Mouse (Mus musculus): ENCODE results near the gene Srrm3. TPM values are rescaled to one million over a fixed set of nuclear protein-coding genes. Genes with fewer than 3 reads are reported as not detected.
A peak's percentile ranks its signal among the peaks of the same experiment; 100 is the strongest.

Gene Srrm3
- polyA plus RNA-seq, 1 experiment from 2014 or later = 3.6 TPM

- H3K4me1 ChIP-seq = peaks cover 16% of the 10 kb centered on the region
- no peaks in the 10 kb centered on the region for H3K9me3 ChIP-seq
- H3K4me2 ChIP-seq (replicated peaks) = no peak overlapping the region
- no peak overlapping the region for H3K27ac ChIP-seq
- H3K36me3 ChIP-seq = no peaks in the 10 kb centered on the region
- no peak overlapping the region for H3K4me3 ChIP-seq
- 16% methylated on average over 7 of the region's 7 CpGs for WGBS
- H3K9ac ChIP-seq = no peak overlapping the region
- peaks cover 9% of the 10 kb centered on the region; the same call in 1 of the 2 replicates for H3K27me3 ChIP-seq
- no peak for ATAC-seq (ENCODE audit: insufficient number of reproducible peaks, insufficient read depth, low FRiP score, low TSS enrichment)
Observed at GRCm38 (mm10) chr5:135822316-135822944, 15.7 kb downstream of the Srrm3 start.

GRCm38 (mm10) chr5:135824517-135824916, 17.8 kb downstream of the Srrm3 start:
- no peak overlapping the region for H3K9ac ChIP-seq
- H3K9me3 ChIP-seq = no peaks in the 10 kb centered on the region
- no peak overlapping the region for H3K4me2 ChIP-seq (replicated peaks)
- no peak overlapping the region for H3K27ac ChIP-seq
- no peak for ATAC-seq (ENCODE audit: insufficient number of reproducible peaks, insufficient read depth, low FRiP score, low TSS enrichment)
- H3K4me1 ChIP-seq = peaks cover 16% of the 10 kb centered on the region
- H3K4me3 ChIP-seq = no peak overlapping the region
- H3K27me3 ChIP-seq = peaks cover 5% of the 10 kb centered on the region; the same call in 1 of the 2 replicates
- H3K36me3 ChIP-seq = no peaks in the 10 kb centered on the region
- WGBS = 53% methylated on average over 3 of the region's 3 CpGs

DNA sequence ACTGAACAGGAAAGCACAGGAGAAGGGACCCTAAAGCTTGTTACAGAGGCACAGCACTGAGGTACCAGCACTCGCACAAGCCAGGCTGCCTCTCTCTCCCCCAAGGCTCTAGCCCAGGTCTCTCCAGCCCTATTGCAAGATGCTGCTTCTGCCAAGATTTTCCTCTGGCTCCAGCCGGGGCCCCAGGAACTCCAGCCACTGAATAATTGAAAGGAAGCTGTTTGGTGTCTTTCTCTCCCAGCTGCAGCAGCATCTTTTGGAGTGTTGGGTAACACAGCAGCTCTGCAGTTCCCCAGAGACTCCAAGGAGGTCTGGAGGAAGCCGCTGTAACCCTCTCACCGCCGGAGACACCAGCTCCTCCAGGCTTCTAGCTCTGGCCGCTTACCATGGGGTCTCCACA, 19.5 kb downstream of the Srrm3 start:
- no peak for ATAC-seq (ENCODE audit: insufficient number of reproducible peaks, insufficient read depth, low FRiP score, low TSS enrichment)
- no peak overlapping the region for H3K9ac ChIP-seq
- H3K27ac ChIP-seq = peak overlapping the region; percentile 46; the same call in 1 of the 2 replicates
- no peaks in the 10 kb centered on the region for H3K9me3 ChIP-seq
- H3K4me3 ChIP-seq = no peak overlapping the region
- H3K4me1 ChIP-seq = peaks cover 16% of the 10 kb centered on the region
- WGBS = 38% methylated on average over 6 of the region's 6 CpGs
- H3K36me3 ChIP-seq = no peaks in the 10 kb centered on the region
- no peak overlapping the region for H3K4me2 ChIP-seq (replicated peaks)
- no peaks in the 10 kb centered on the region for H3K27me3 ChIP-seq

DNA sequence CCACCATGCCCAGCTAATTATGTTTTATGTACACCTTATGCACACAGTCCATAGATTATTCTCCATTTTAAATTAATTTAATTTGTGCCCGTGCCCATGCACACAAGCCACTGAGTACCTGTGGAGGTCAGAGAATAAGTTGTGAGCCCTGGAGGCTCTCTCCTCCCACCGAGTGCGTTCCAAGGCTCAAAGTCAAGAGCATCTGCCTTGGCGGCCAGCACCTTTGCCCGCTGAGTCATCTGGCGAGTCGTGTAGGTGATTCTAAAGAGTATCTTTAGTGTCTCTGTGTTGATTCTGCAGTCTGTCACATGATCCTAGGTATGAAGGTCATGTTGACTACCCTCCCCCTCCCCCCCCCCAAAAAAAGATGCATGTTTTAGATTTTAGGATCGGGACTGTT, 22.7 kb downstream of the Srrm3 start:
- H3K4me2 ChIP-seq (replicated peaks) = no peak overlapping the region
- H3K4me1 ChIP-seq = peaks cover 8% of the 10 kb centered on the region
- no peak for ATAC-seq (ENCODE audit: insufficient number of reproducible peaks, insufficient read depth, low FRiP score, low TSS enrichment)
- H3K36me3 ChIP-seq = no peaks in the 10 kb centered on the region
- WGBS = 84% methylated on average over 8 of the region's 8 CpGs
- no peak overlapping the region for H3K4me3 ChIP-seq
- H3K9ac ChIP-seq = no peak overlapping the region
- no peaks in the 10 kb centered on the region for H3K27me3 ChIP-seq
- no peak overlapping the region for H3K27ac ChIP-seq
- H3K9me3 ChIP-seq = no peaks in the 10 kb centered on the region

DNA sequence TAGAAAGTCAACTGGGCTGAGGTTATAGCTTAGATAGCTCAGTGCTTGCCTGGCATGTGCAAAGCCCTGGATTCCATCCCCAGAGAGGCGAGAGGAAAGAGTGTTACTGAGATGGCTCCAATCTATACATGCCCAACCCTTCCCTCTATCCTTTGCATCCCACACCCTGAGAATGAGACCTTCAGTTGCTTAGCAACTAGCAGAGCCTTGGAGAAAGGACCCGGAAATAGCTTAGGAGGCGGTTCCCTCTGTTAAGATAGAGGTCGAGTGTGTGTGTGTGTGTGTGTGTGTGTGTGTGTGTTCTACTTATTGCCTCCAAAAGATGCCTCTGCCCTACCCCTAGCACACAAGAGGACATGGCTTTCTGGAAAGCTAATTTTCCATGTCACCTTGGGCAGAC, 26.0 kb downstream of the Srrm3 start:
- Histone ChIP-seq H3K4me1 (peaks cover 3% of the 10 kb centered on the region), H3K4me3 (no peak overlapping the region), H3K9me3 (no peaks in the 10 kb centered on the region), H3K36me3 (no peaks in the 10 kb centered on the region), H3K27ac (no peak overlapping the region), H3K9ac (no peak overlapping the region), H3K4me2 (replicated peaks) (no peak overlapping the region), H3K27me3 (peaks cover 10% of the 10 kb centered on the region)
- WGBS = 48% methylated on average over 4 of the region's 4 CpGs
- no peak for ATAC-seq (ENCODE audit: insufficient number of reproducible peaks, insufficient read depth, low FRiP score, low TSS enrichment)

GRCm38 (mm10) chr5:135834769-135835491, 28.2 kb downstream of the Srrm3 start:
- H3K4me1 ChIP-seq = peaks cover 3% of the 10 kb centered on the region
- no peak overlapping the region for H3K27ac ChIP-seq
- no peaks in the 10 kb centered on the region for H3K9me3 ChIP-seq
- no peaks in the 10 kb centered on the region for H3K36me3 ChIP-seq
- H3K9ac ChIP-seq = peak overlapping the region; percentile 36; the same call in 1 of the 2 replicates
- WGBS = under 1% methylated on average over 47 of the region's 47 CpGs
- peak; percentile 82 for ATAC-seq (ENCODE audit: insufficient number of reproducible peaks, insufficient read depth, low FRiP score, low TSS enrichment)
- peak overlapping the region; percentile 48 for H3K4me3 ChIP-seq
- H3K4me2 ChIP-seq (replicated peaks) = peak overlapping the region; percentile 91
- H3K27me3 ChIP-seq = peaks cover 10% of the 10 kb centered on the region

- peak; percentile 64; the same call in 1 of the 2 replicates for ATAC-seq (ENCODE audit: insufficient number of reproducible peaks, insufficient read depth, low FRiP score, low TSS enrichment)
- WGBS = 3% methylated on average over 12 of the region's 12 CpGs
- Histone ChIP-seq H3K4me2 (replicated peaks) (peak overlapping the region; percentile 91), H3K27ac (no peak overlapping the region), H3K4me3 (peak overlapping the region; percentile 48), H3K9me3 (no peaks in the 10 kb centered on the region), H3K36me3 (no peaks in the 10 kb centered on the region), H3K4me1 (peaks cover 3% of the 10 kb centered on the region), H3K27me3 (peaks cover 10% of the 10 kb centered on the region), H3K9ac (no peak overlapping the region)
Observed at GRCm38 (mm10) chr5:135835492-135835858, 28.8 kb downstream of the Srrm3 start.

- Histone ChIP-seq H3K4me1 (peaks cover 3% of the 10 kb centered on the region), H3K9me3 (no peaks in the 10 kb centered on the region), H3K27me3 (peaks cover 10% of the 10 kb centered on the region), H3K4me2 (replicated peaks) (peak overlapping the region; percentile 91), H3K27ac (no peak overlapping the region), H3K36me3 (no peaks in the 10 kb centered on the region), H3K9ac (no peak overlapping the region), H3K4me3 (no peak overlapping the region)
- no peak for ATAC-seq (ENCODE audit: insufficient number of reproducible peaks, insufficient read depth, low FRiP score, low TSS enrichment)
- WGBS = 25% methylated on average over 12 of the region's 12 CpGs
Observed at GRCm38 (mm10) chr5:135835981-135836380, 29.3 kb downstream of the Srrm3 start.

DNA sequence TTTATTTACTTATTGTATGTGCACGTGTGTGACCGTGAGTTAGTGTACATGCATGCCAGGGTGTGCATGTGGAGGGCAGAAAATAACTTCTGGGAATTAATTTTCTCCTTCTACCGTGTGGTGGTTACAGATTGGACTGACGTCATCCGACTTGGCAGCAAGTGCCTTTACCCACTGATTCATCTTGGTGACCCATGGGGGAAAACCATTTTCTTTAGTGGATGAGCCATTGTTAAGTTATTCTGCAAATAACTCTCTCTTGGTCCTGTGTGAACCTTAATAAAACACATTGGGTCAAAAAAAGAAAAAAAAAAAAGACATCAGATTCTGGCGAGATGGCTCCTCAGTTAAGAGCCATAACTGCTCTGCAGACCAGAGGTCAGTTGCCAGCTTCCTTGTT, 35.0 kb downstream of the Srrm3 start:
- no peaks in the 10 kb centered on the region; the same call in 1 of the 2 replicates for H3K27me3 ChIP-seq
- ATAC-seq (ENCODE audit: insufficient number of reproducible peaks, insufficient read depth, low FRiP score, low TSS enrichment) = no peak
- H3K9ac ChIP-seq = no peak overlapping the region
- H3K4me2 ChIP-seq (replicated peaks) = no peak overlapping the region
- H3K36me3 ChIP-seq = no peaks in the 10 kb centered on the region
- no peak overlapping the region for H3K27ac ChIP-seq
- 81% methylated on average over 6 of the region's 6 CpGs for WGBS
- no peak overlapping the region for H3K4me3 ChIP-seq
- no peaks in the 10 kb centered on the region for H3K4me1 ChIP-seq
- no peaks in the 10 kb centered on the region for H3K9me3 ChIP-seq

DNA sequence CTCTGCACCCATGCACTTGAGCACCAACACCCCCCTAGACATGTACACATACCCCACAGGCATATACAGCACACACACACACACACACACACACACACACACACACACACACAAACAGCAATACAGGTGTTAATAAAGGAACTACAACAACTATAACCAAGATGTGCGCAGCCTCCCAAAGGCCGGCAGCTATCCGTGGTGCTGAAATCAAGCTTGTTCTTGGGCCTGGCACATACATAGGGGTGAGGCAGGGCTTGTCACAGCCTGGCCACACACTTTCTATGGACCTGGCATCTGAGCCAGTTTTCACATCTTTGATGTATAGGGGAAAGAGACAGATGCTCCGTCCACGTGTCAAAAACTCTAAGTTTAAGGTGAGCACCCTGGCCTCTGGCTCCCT, 36.7 kb downstream of the Srrm3 start:
- Histone ChIP-seq H3K36me3 (no peaks in the 10 kb centered on the region), H3K27me3 (peaks cover 2% of the 10 kb centered on the region; the same call in 1 of the 2 replicates), H3K4me2 (replicated peaks) (no peak overlapping the region), H3K27ac (no peak overlapping the region), H3K9ac (no peak overlapping the region), H3K4me3 (no peak overlapping the region), H3K4me1 (no peaks in the 10 kb centered on the region), H3K9me3 (no peaks in the 10 kb centered on the region)
- no peak for ATAC-seq (ENCODE audit: insufficient number of reproducible peaks, insufficient read depth, low FRiP score, low TSS enrichment)
- WGBS = 21% methylated on average over 5 of the region's 5 CpGs

GRCm38 (mm10) chr5:135845676-135846320, 39.1 kb downstream of the Srrm3 start:
- Histone ChIP-seq H3K4me2 (replicated peaks) (no peak overlapping the region), H3K36me3 (no peaks in the 10 kb centered on the region), H3K9ac (no peak overlapping the region), H3K27ac (no peak overlapping the region), H3K9me3 (no peaks in the 10 kb centered on the region), H3K4me1 (peaks cover 3% of the 10 kb centered on the region; the same call in 1 of the 2 replicates), H3K27me3 (peaks cover 19% of the 10 kb centered on the region), H3K4me3 (no peak overlapping the region)
- ATAC-seq (ENCODE audit: insufficient number of reproducible peaks, insufficient read depth, low FRiP score, low TSS enrichment) = no peak
- WGBS = 75% methylated on average over 13 of the region's 13 CpGs

DNA sequence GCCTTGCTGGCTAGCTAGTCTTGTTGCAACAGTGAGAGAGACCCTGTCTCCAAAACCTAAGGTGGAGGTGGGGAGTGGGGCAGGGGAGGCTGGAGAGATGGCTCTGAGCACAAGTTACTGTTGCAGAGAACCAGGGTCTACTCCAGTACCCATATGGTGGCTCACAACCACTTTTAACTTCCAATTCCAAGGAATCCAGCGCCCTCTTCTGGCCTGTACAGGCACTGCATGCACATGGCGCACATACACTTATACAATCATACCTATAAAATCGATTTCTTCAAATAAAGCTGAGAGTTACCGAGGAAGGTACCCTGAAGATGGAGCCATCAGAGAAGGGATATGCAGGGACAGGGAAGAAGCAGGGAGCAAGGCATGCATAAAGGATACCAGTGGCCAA, 40.8 kb downstream of the Srrm3 start:
- Histone ChIP-seq H3K27me3 (peaks cover 36% of the 10 kb centered on the region), H3K36me3 (no peaks in the 10 kb centered on the region), H3K9me3 (no peaks in the 10 kb centered on the region), H3K4me2 (replicated peaks) (no peak overlapping the region), H3K4me1 (peaks cover 12% of the 10 kb centered on the region), H3K9ac (no peak overlapping the region), H3K4me3 (no peak overlapping the region), H3K27ac (no peak overlapping the region)
- WGBS = 71% methylated on average over 4 of the region's 4 CpGs
- ATAC-seq (ENCODE audit: insufficient number of reproducible peaks, insufficient read depth, low FRiP score, low TSS enrichment) = no peak
